Mouse (Mus musculus): ENCODE results near the gene Chrnb2.

The Chrnb2 gene

DNA sequence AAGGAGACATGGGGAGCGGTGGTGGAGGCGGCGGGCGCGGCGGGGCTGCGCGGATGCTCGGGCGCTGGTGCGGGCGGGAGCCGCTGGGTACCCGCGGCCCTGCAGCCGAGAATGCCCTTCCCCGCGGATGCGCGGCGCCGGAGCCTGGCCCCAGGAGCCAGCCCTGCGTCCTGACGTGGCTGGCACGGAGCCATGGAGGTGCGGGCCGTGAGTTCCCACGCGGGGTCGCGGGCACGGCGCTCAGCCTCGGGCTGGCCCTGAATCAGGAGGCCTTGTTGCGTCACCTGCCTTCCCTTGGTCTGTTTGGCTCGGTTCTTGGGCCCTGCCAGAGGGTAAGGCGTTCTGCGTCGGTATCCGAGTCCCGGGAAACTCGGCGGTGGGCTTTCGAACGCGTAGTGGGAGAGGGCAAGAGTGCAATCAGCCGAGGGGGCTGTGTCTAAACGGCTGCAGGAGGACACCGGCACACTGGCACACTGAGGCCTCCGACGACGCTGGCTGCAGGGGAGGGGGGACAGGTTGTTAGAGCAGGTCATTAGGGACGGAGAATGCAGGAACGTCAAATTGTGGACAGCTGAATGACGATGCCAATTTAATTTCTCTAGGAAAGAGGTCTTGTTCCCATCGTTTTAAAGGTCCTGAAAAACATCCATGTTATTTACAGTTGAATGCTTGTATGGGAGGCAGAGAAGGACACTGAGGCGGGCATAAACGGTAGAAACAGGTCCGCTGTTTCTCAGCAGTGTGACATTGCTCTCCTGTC, 49.0 kb downstream of the Chrnb2 start:
- no peak for DNase-seq (ENCODE audit: low read depth, low spot score)

DNA sequence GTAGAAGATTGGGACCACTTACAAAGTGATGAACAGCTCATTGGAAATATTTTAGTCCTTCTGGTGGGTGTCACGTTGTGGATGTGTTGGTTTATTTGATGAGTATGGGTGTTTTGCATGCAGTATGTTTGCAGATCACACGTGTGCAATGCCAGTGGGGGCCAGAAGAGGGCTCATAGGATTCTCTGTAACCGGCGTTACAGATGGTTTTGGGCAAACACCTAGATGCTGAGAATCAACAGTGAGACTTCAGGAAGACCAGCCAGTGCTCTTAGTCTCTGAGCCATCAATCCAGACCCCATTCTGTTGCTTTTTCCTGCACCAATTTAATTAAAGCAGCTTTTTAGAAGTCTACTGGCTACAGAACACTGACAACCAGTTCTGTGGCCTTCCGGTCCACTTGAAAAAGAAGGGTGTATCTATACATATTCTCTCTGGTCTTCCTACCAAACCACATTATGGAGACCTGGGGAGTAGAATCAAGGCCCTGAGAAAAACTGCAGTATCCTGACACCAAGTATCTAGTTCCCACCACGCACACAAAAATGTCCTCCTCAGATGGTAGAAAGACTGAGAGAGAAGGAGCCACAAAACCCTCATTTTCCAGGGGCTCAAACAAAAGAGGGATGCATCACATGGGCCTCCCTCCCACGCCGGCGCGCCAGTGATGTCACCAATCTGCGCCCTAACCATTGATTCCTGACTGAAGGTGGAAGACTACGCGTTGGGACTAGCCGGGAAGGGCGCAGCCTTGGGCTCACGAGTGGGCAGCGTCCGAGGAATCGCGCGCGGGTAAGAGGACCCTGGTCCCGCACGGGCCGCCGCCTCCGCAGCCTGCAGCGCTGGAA, 49.8 kb downstream of the Chrnb2 start, which contains the start of gene Adar:
Gene Adar (plus strand): TSS at position 664 of the 848 bp plus-strand sequence.
- peak; percentile 83 for DNase-seq (ENCODE audit: low read depth, low spot score)

- no peak for DNase-seq (ENCODE audit: low read depth, low spot score)
These were observed 60.4 kb downstream of the Chrnb2 start for GRCm38 (mm10) chr3:89704064-89704463.

- DNase-seq (ENCODE audit: low read depth, low spot score), result no peak
These were observed 60.8 kb downstream of the Chrnb2 start for GRCm38 (mm10) chr3:89703596-89703995.

GRCm38 (mm10) chr3:89700461-89700860, 64.0 kb downstream of the Chrnb2 start:
- DNase-seq (ENCODE audit: low read depth, low spot score), result no peak

DNA sequence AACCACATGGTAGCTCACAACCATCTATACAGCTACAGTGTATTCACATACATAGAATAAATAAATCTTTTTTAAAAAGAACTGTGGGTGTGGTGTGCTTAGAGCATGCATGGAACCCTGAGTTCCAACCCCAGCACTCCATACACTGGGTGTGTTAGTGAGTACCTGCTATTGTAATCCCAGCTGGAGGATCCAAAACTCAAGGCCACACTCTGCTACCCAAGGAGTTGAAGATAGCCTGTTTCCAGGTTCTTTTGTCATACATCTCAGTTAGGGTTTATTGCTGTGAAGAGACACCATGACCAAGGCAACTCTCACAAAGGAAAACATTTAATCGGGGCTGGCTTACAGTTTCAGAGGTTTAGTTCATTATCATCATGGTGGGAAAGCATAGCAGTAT, 65.5 kb downstream of the Chrnb2 start:
- DNase-seq (ENCODE audit: low read depth, low spot score), result no peak
